Mouse (Mus musculus) adipocyte (in vitro differentiated cells): ENCODE measurements around the gene C130032M10Rik.

Experiments
- DNase-seq: peaks from one replicate; pipeline ENCODE4 v3.0.0-alpha.2; 2016; ENCODE audit warnings: low spot score

Gene C130032M10Rik

DNA sequence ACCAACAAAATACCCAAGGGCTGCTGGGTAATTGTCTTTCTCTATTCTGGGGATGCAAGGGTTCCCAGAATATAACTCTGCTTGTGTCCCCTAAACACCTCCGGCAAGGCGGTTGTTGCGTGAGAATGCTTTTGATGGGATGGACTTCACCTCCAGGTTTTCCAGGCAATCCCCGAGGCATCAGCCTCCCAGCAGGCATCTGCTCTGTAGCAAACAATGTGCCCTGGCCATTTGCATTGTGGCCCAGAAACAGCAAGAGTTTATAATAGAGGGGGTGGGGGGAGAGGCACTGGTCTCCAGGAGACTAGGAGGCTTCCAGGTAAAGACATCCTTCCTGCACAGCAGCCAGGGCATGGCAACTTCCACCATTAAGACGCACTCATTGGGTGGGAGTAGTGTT is 33.6 kb downstream of the C130032M10Rik start:
- DNase-seq, result no peak

DNA sequence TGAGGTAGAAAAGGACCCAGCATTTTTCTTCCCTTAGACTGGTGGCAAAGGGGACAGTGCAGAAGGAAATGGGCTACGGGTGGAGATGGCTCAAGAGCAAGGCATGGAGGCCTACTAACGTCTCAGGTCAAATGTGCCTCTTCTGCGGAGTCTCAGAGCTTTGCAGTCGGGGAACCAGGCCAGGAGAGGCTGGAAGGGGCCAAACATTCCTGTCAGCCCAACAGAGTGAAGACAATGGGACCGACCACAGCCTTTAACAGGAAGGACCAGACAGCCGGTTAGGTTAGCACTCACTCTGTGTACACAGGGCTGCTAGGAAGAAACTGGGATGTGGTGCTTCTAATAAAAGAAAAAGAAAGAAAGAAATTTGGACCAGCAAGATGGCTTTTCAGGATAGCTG is 34.5 kb downstream of the C130032M10Rik start:
- DNase-seq, result no peak

DNA sequence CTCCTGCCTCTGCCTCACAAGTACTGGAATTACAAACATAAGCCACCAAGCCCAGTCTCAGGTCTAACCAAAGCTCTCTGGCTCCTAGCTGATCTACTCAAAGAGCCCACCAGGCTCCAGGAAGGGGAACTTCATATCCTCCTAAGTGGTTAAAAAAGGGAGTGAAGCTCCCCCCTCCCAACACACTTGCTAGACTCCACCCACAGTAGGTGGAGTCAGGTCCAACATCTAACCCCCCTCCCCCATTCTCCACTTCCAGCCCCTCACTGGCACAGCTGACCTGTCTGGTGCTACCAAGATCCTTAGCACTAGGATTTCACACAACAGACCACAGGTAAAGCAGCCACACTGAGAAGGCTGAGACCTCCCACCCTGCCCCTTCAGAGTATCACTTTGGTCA is 38.3 kb downstream of the C130032M10Rik start:
- DNase-seq, result no peak

DNA sequence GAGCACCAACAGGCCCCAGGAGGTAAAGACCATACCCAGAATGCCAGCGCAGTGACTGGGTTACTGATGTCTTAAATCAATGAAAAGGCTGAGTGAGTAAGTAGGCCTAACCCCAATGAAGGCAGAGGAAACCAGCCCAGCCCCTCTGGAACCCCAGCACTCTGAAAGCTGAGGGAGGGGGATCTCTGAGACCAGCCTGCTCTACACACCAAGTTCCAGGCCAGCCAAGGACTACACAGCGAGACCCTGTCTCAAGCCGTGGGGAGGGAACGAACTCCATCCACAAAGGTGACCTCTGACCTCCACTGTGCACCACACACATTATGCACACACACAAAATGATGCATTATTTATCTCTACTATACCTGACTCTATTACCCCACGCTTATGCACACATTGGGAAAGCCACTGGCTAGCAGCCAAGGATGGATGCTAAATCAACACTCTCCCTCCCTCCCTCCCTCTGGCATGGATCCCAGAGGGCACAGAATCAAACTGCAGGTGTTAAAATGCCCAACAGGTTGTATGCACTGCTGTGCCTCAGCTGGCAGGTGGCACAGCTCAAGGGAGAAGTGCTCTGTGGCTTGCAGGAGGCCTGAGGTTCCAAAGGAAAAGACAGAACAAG is 39.0 kb downstream of the C130032M10Rik start:
- DNase-seq, result no peak

DNA sequence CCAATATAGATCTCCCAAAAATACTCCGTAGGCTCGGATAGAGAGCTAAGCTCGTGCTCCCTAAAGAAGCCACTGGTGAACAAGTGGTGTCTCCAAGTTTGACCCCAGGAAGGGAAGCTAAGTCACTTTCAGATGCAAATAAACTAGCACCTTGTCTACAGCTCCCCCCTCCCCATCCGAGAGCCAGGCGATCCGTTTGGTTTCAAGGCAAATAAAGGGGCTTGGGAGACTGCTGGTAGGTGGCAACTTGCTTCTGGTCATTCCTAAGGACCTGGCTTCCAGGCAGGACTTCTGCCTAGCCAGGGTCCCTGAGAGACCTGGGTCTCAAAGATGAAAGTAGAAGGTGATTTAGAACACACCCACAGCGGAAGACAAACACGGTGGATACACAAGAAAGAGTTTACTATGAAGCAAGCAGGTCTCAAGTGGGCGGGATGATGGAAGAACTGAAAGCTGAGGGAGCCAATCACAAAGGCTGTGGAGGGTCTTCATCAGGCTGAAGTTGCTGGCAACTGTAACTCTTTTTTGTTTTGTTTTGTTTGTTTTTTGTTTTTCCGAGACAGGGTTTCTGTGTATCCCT is 40.9 kb downstream of the C130032M10Rik start:
- no peak for DNase-seq

DNA sequence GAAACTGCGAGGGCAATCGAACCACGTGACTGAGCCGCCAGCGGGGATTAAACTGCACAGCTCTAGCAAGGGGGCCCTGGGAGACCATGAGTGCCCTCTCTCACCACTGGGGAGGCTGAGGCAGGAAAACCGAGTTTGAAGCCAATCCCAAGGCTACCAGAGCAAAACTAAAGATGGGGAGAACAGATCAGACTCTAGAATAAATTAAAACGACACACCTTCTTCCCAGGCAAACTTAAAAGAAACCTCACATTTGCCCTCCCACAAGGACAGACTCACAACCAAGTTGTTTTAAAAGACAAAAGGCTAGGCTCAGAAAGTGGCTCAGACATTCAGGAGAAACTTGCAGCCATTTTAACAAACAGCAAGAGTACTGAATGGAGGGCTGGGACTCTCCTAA is 41.6 kb downstream of the C130032M10Rik start:
- no peak for DNase-seq

DNA sequence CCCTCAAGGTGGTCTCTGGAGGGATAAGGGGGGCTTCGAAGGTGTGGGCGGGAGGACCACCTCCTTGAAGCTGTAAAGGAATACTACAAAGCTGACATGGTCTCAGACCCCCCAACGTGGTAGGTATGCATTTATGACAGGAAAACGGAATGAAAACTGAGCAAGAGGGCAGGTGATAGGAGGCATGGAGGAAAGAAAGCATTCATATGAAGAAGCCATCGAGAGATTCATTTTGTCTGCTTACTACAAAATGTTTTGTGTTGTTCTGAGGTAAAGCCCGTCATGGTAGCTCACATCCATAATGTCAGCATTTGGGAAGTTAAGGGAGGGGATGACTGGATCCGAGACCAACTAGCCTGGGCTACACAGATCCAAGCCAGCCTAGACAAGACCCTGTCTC is 44.6 kb downstream of the C130032M10Rik start:
- no peak for DNase-seq

DNA sequence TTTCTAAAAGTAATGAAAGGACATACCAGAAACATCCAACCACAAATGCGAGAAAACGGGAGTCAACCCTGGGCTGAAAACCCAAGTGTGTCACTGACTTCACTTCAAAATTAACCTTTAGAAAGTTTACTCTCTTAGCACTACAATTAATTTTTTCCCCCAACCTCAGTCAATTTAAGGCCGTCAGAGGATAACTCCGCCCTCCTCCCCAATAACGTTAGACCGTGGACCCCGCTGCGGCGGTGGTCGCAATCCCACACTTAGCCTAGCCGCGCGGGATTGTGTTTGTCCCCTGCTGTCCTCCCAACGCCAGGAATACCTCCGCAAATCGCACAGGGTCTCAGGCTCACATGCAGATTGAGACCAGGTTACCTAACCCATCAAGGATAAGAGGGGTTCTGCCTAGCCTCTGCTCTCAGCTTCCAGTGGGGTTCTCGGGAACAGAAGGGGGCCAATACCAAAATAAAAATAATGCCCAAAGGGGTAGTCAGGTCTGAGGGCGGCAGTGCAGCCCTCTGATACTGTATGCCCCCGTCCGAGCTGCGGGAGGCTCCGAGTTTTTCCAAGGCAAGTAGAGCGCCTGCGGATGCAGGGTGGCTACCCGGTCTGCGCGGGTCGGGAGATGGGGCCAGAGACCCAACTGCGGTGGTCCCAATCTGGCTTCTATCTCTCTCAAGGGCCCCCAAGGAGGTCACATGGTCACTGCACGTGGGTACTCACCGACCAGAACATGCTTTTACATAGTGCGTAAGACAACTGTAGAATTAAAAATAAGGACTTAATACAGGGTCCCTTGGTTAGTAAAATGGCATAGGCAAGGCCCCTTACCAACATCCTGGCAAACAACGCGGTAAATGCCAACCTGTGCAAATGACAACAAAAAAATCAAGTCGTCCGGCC is 45.5 kb downstream of the C130032M10Rik start:
- no peak for DNase-seq

DNA sequence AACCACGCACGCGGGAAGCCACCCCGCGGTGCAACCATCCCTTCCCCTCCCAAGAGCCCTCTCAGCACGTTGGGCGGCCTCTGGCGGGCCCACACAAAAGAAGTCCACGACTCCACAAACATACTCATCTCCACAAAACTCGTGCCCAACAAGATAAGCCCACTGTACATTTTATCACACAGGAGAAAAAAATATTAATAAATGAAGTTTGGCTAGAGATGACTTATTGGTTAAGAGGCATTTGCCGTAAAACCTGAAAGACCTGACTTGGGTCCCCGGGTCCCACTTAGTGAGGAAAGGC is 46.1 kb downstream of the C130032M10Rik start:
- no peak for DNase-seq

DNA sequence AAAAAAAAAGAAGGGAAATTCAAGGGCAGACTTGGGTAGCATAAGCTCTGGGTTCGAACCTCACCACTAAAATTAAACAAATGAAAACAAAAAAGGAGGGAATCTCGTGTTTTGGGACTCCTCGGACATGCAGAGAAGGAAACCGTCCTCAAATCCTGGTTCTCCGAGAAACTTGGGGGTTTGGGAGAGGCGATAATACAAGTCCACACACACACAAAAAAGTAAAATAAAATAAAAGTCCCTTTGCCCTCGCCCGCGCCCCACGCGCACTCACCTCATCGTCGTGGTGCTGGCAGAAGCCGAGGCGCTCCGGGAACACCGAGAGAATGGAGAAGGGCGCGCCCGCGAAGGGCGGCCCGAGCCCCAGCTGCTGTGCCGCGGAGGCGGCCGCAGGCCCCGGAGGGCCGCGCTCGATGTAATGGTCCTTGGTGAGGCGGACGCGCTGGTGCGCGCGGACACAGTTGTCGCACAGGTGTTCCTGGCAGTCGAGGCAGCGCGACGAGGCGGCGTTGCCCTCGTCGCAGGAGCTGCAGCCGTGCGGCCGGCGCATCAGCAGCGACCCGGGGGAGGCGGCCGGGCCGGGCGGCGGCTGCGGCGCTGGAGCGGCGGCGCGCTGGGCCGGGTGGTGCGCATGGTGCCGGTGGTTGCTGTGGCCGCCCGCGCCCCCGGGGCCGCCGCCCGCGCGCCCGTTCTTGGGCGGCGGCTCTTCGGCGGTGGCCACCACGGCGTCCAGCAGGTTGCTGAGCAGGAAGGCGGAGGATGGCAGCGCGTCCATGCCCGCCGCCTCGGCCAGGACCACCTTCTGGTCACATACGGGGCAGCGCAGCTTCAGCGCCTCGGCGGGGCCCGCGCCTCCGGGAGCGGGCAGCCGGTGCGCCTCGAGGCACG is 46.8 kb downstream of the C130032M10Rik start:
- DNase-seq, result no peak

DNA sequence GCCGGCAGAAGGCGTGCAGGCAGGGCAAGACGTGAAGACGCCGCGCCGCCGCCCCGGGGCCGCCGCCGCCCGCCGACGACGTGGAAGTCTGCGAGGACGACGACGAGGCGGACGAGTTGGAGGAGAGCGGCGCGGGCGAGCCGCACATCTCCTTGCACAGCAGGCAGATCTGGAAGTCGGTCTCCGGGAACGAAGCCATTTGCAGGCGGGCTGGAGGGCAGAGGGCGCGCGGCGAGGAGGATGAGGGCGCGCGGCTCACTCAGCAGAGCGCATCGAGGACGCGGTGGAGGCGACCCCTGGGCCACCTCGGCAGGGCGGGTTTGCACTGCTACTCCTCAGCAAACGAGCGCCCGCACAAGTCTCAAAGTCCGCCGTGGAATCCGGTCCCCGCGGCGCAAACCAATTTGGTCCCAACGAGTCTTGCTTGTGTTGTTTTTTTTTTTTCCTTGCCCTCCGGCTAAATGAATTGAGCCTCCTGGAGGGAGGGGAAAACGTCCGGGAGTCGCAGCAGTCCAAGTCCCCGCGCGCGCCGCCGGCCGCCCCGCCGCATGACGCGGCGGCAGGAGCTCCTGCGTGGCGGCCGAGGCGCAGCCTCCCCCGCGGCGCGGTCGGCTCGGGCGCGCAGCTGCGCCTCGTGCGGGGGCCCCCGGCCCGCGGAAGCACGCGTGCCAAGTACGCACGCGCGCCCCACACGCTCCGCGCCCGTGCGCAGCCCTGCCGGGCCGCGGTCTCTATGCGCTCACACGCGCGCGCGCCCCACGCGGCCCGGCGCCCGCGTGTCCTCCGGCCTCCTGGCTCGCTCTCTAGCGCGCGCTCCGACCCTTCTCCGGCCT is 47.6 kb downstream of the C130032M10Rik start:
- DNase-seq, result no peak

DNA sequence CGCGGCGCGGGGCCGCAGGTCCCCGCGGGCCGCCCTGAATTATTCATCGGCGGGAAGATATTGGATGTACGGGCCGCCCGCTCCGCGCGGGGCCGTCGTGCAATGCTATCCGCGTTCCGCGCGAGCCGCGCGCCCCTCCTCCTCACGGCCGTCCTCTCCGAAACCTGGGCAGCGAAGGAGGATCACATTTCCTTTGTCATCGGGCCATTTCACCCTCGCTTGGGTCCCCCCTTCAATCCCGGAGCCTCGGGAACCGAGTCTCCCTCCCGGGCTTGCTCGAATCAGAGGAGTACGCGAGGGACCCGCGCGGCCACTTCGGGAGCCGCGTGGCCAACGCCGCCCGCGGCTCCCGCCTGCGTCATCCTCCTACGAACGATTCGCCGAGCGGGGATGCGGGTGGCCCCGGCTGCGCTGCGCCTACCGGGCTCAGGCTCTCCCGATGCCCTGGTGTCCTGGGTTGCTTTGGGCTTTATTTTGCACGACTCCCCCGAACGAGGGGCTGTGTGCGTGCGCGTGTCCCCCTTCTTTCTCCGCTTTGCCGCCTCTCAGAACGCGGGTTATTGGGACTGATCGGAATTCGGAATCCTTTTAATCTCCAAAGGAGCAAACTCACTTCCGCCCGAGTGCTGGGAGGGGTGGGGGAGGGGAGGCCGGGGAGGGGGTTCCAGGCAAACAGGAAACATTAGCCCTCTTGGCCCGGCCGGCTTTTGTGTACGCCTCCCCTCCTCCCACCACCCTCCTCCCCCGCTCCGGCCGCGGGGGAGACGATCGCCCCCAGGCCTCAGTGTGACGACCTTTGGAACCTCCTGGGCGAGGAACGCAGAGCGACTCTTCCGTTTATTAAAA is 48.5 kb downstream of the C130032M10Rik start, which contains the start of gene Trim71:
Trim71 (minus strand) TSS at position 609 of the 846 bp plus-strand sequence.
- DNase-seq, result no peak

DNA sequence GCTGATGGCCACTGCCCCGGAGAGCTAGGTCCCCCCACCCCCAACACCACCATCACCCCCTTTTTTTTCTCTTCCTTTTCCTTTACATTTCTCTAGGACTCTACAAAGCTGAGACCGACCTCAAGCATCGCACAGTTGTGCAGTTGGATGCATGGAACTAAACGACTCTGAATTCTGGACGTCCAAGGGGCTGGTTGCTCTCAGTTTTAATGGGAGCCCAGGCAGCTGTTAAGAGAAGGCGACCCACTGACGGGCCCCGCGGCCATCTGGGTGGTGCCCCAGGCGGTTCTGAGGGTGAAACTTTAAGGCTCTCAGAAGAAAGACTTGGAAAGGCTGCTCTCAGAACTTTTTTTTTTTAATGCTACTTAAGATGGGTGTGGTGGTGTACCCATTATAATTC is 49.2 kb downstream of the C130032M10Rik start:
- no peak for DNase-seq
